Mouse (Mus musculus): Measurements from ENCODE around the gene Klf5.

Gene Klf5

GRCm38 (mm10) chr14:99309606-99310005 is 11.1 kb downstream of the Klf5 start:
- no peak for DNase-seq (ENCODE audit: low spot score in 2 of 2)

DNA sequence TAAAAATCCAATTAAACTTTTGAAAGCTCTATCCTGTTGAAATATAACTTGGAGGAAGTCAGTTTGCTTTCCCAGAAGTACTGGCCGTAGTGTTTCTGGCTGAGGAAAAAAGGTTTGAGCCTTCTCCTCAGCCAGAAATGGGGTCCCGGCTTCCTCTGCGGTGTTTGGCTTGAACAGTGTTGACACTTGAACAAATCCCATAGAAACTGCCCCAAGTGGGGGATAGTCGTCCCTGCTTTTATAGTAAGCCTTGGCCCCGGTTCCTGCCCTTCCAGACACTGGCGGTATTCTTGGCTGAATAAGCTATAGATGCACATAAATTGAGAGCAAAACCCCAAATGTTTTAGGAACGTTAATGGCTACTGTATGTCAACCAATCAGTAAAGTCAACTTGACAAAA is 11.9 kb downstream of the Klf5 start:
- DNase-seq (ENCODE audit: low spot score in 2 of 2): no peak

GRCm38 (mm10) chr14:99313062-99313461 is 14.6 kb downstream of the Klf5 start:
- no peak for DNase-seq (ENCODE audit: low spot score in 2 of 2)

- DNase-seq (ENCODE audit: low spot score in 2 of 2): no peak
These were observed 17.8 kb downstream of the Klf5 start for GRCm38 (mm10) chr14:99316275-99316674.

GRCm38 (mm10) chr14:99320736-99321135 is 22.2 kb downstream of the Klf5 start:
- DNase-seq (ENCODE audit: low spot score in 2 of 2): no peak

DNA sequence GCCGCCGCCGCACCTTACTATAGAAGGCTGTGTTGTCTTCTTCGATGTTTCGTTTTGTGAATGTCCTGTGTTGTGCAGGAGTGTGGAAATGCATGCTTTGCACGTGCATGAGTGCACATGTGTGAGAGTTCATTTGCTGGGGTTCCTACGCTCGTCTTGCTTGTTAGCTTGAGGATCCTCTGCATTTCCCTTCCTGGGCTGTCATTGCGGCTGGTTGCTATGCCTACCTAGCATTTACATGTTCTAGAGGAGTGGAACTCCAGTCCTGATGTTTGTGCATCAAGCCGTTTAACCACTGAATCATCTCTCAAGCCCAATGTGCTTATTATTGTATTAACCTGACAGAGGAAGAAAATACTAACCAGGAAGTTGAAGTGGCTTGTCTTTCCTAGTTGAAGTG is 24.9 kb downstream of the Klf5 start:
- DNase-seq (ENCODE audit: low spot score in 2 of 2): no peak

DNA sequence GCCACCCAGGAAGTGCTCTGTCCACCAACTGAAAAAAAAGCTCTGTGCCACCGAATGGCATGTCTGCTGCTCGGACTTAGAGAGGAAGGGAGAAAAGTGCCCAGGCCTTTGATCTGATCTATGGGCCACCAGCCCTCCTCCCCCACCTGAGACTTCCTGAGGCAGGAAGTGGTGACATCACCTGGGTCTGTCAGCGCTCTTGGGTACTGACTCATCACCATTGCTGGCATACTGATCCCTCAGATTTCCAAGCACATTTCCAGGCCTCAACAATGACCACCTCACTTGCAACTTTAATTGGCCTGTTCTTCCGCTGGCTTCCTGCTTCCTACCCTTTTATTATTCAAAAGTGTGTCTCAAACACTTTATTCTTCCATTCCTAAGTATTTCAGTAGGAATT is 26.0 kb downstream of the Klf5 start:
- no peak for DNase-seq (ENCODE audit: low spot score in 2 of 2)

DNA sequence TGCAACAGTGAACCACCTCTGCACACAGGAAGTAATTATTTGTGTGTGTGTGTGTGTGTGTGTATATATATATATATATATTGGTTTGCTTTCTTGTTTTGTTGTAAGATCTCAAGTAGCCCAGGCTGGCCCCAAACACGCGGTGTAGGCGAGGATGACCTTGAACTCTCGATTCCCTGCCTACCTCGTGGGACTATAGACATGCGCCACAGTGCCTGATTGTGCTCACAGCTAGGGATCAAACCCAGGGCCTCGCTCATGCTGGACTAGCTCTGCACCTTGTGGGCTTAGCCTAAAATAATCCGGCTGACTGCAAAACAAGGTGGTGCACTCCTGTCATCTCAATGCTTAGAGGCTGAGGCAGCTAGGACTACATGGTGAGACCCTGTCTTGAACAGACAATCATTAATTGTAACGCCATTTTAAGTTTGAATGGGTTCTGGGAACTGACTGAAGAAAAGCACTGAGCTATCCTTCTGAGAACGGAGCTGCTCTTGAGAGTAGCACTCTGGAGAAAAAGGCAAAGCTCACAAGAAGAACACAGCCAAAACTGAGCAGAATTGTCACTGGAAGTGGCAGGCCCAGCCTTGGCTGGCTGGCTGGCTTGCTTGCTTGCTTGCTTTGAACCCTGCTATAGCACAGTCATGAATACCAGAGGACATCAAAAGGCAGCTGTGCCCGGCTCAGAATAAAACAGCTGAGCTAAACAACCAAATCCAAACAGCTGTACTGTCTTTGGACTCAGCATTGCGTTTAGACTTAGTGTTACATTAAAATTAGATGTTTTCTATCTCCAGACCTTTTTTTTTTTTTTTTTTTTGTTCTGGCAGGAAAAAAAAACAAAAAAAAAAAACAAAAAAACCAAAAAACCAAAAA is 27.3 kb downstream of the Klf5 start:
- peak; percentile 33 to 43 for DNase-seq (ENCODE audit: low spot score in 2 of 2)

DNA sequence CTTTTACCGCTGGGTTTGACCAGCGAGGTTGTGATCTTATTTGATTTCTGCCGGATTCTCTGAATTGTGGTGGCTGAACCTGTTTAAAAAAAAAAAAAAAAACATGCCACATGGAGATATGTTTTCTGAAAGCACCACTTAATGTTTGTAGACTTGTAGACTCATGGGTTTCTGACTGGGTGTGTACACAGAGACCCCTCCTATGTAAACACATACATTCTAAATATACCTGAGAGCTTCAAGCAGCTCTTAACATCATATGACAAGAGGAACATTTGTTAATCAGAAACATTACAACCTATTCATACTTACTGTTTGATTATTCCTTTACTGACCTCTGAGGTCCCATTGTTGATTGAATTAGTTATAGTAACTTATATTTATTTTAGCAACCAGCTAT is 38.1 kb downstream of the Klf5 start:
- no peak for DNase-seq (ENCODE audit: low spot score in 2 of 2)

DNA sequence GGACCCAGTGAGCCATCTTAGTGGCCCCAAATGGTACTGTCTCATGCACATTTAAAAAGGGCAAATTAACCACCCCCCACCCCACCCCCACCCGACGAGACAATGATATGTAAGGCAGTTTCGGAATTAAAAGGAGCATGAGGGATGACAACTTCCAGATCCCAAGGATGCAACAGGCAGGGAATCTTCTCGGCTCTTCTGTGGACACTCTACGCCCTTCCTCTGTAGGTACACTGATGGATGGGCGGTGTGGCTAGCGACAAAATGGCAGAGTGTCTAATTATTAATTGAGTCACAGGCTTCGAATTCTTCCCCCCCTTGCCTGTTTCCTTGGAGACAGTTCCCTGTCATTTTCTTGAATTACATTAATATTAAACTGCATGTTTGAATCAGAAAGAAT is 40.5 kb downstream of the Klf5 start:
- no peak for DNase-seq (ENCODE audit: low spot score in 2 of 2)

GRCm38 (mm10) chr14:99339681-99340522 is 41.4 kb downstream of the Klf5 start:
- DNase-seq (ENCODE audit: low spot score in 2 of 2): no peak

DNA sequence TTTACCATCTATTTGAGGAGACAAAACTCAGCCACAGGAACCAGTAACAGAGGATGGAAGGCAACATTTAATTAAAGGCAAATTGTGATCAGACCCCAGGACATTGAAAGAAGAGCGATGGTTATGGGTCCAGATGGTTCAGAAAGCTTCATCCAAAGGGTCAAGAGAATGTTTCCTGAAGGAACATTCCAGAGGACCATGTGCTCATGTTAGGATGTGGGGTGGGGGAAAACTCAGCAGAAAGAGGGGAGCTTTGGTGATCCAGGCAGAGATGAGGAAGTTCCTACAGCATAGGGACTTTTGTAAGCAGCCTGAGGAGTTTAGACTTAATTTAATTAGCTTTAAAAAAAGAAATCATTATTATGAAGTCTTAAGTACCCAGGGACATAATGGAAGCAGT is 42.2 kb downstream of the Klf5 start:
- no peak for DNase-seq (ENCODE audit: low spot score in 2 of 2)

DNA sequence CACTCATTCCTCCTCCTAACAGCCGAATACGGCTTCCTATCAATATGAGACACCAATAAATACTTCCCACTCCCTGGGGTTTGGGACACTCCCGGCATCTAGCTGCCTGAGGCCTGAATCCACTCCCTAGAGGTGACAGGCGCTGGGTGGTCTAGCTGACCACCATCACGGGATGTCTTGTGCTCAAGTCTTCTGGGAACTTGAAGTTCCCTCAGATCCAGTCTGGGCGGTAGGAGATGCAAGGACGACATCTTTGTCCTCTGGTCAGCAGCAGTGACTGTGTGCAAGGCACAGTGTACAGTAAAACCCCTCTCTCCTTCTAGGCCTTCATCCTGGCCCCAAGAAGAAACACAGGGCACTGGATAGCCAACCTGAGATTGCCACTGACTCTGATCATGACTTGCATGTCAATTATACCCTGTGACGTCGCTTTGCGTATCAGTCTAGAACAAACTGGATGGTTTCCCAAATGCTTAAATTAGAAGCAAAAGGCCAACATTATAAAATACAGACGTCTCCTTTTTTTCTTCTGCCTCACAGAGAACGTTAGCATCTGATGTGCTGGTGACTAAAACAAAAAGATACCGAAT is 49.8 kb downstream of the Klf5 start:
- no peak for DNase-seq (ENCODE audit: low spot score in 2 of 2)

DNA sequence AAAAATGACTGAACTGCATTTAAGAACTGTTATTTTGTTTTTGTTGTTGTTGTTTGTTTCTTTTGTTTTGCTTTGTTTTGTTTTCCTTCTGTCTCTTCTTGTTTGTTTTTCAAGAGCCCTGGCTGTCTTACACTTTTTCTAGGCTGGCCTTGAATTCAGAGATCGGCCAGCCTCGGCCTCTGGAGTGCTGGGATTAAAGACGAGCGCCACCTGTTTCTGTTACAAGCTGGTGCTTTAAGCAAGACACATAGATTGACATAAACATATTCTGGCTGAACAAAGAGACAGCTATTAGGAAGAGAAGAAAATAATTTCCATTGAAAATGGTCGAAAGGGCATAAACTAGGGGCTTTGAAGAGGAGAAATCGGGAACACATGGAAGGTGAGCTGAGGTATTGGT is 51.1 kb downstream of the Klf5 start:
- DNase-seq (ENCODE audit: low spot score in 2 of 2): no peak

GRCm38 (mm10) chr14:99352989-99353388 is 54.5 kb downstream of the Klf5 start:
- no peak for DNase-seq (ENCODE audit: low spot score in 2 of 2)

- no peak for DNase-seq (ENCODE audit: low spot score in 2 of 2)
These were observed 55.6 kb downstream of the Klf5 start for GRCm38 (mm10) chr14:99354046-99354445.

DNA sequence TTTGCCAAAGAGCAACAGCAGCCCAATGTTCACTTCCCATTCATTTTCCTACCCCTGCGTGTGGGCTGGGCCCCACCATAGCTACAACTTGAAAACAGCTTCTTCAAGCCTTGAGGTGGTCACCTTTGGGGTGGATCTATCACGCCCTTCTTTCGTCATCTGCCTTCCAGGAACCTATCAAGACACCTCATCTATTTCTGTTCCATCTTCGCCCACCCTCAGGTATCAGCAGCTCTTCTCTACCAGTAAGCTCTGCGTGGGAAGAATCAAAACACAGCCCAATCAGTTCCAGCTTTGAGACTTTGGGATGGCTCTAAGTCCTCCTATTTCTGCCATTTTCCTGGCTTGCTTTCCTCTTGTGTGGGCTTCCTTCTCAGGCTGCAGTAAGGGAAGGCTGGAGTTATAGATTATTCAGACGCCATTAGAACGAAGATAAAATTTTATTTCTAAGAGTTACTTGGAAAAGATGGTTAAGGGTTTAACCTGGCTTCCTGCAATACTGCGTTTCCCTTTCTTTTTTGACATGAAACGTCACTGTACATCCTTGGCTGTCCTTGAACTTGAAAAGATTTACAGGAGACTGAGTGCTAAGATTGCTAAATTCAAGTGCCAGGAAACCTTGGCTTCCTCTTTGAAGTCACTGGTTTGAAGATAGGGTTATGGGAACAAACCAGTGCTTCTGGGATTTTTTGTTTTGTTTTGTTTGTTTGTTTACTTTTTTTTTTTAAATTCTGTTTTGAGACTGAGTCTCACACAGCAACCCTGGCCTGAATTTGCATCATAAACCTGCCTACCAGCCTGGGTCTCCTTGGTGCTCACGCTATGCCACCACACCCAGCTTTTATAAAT is 56.5 kb downstream of the Klf5 start:
- no peak for DNase-seq (ENCODE audit: low spot score in 2 of 2)

GRCm38 (mm10) chr14:99355610-99355870 is 57.0 kb downstream of the Klf5 start:
- DNase-seq (ENCODE audit: low spot score in 2 of 2): no peak

- no peak for DNase-seq (ENCODE audit: low spot score in 2 of 2)
These were observed 64.5 kb downstream of the Klf5 start for GRCm38 (mm10) chr14:99362956-99363355.

DNA sequence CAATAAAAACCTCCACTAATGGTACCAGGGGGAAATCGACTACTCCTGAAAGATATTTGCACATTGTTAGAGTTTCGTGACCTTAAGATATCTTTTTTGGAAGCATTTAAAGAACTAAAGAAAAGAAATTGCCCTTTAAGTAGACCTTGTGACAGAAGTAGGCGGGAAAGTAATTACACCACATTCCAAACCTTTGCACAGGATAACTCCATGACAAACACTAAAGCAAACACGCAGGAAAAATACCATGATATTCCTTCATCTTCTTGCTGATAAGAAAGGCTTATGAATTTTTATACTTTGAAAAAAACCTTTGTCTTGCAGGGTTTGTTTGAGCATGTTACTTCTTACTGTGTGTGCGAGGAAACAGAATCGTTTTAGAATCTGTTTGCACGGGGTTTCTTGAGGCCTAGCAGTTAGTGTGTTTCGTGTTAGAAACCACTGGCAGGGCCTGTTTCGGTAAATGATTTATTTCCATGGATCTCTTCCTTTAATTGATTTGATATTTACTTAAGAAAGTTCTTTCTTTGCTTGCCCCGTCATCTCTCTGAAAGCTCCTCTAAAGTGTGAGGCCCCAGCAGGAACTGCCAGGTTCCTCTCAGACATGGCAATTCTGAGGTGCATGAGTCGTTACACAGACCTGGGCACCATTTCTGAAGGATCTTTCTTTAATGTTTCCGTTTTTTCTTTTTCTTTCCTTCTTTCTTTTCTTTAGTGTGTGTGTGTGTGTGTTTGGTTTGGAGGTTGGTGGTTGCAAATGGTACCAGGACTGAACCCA is 65.7 kb downstream of the Klf5 start:
- no peak for DNase-seq (ENCODE audit: low spot score in 2 of 2)

Measured in right cerebral cortex, postnatal 10 days (tissue).